ENCODE assay signal across 8 mouse cellular contexts in genomic region chr11:78856310-78856709, GRCm38 (mm10). TPM values are rescaled to one million over a fixed set of nuclear protein-coding genes. Genes with fewer than 3 reads are reported as not detected.
DNase-seq lines count a peak whose midpoint lies in the region; ATAC-seq and TF ChIP-seq lines count a peak whose summit lies in the region.

No protein-coding gene starts in this region.

- TF ChIP-seq POLR2A in bone marrow macrophage, adult 2 months (IDR thresholded peaks at IDR 0.05; ENCODE audit: borderline replicate concordance, low read depth, low read length) = no peak
- TF ChIP-seq POLR2A in embryonic fibroblast, embryonic 13.5 days (IDR thresholded peaks at IDR 0.05; ENCODE audit: low read depth, low read length) = no peak

- H3K27me3 ChIP-seq in hindbrain, embryonic 10.5 days (ENCODE audit: insufficient read depth, poor library complexity, severe bottlenecking) = no peaks in the 10 kb centered on the region; the same call in 1 of the 2 replicates
- no peaks in the 10 kb centered on the region; the same call in 1 of the 2 replicates for H3K27me3 ChIP-seq in hindbrain, embryonic 12.5 days
- no peaks in the 10 kb centered on the region for H3K27me3 ChIP-seq in midbrain, postnatal 0 days (ENCODE audit: insufficient read depth, low read length)

- H3K4me1 ChIP-seq in hindbrain, embryonic 10.5 days (replicated peaks) = peaks cover 23% of the 10 kb centered on the region
- H3K4me1 ChIP-seq in hindbrain, embryonic 12.5 days = 0 out of 2 replicates have a peak, but pooled peaks cover 5% of the 10 kb centered on the region
- no peaks in the 10 kb centered on the region for H3K4me1 ChIP-seq in bone marrow macrophage, adult 2 months (ENCODE audit: control insufficient read depth, insufficient read depth, low read length)
- H3K4me1 ChIP-seq in embryonic fibroblast, embryonic 13.5 days (ENCODE audit: control insufficient read depth, insufficient read depth, low read length) = no peaks in the 10 kb centered on the region
- no peaks in the 10 kb centered on the region for H3K4me1 ChIP-seq in midbrain, postnatal 0 days (ENCODE audit: insufficient read depth, low read length)

- WGBS in hindbrain, embryonic 10.5 days = 15% methylated on average over 7 of the region's 7 CpGs
- WGBS in hindbrain, embryonic 12.5 days = 14% methylated on average over 7 of the region's 7 CpGs
- 9% methylated on average over 7 of the region's 7 CpGs for WGBS in midbrain, postnatal 0 days

- H3K9ac ChIP-seq in hindbrain, embryonic 12.5 days = no peak overlapping the region
- no peak overlapping the region for H3K9ac ChIP-seq in midbrain, postnatal 0 days (replicated peaks; ENCODE audit: low read length, poor library complexity, severe bottlenecking)

- ATAC-seq in hindbrain, embryonic 12.5 days (ENCODE audit: low FRiP score) = no peak
- ATAC-seq in midbrain, postnatal 0 days (ENCODE audit: low FRiP score) = no peak

- no peaks in the 10 kb centered on the region for H3K36me3 ChIP-seq in hindbrain, embryonic 10.5 days
- no peaks in the 10 kb centered on the region for H3K36me3 ChIP-seq in hindbrain, embryonic 12.5 days
- H3K36me3 ChIP-seq in midbrain, postnatal 0 days (ENCODE audit: insufficient read depth, low read length) = no peaks in the 10 kb centered on the region

- H3K27ac ChIP-seq in hindbrain, embryonic 10.5 days = no peak overlapping the region
- no peak overlapping the region for H3K27ac ChIP-seq in hindbrain, embryonic 12.5 days
- H3K27ac ChIP-seq in bone marrow macrophage, adult 2 months (ENCODE audit: insufficient read depth, low read depth, low read length) = no peak overlapping the region
- no peak overlapping the region for H3K27ac ChIP-seq in embryonic fibroblast, embryonic 13.5 days (ENCODE audit: insufficient read depth, low read length)
- no peak overlapping the region for H3K27ac ChIP-seq in midbrain, postnatal 0 days (ENCODE audit: low read depth, low read length)

- TF ChIP-seq CTCF in bone marrow macrophage, adult 2 months (IDR thresholded peaks at IDR 0.05; ENCODE audit: low read depth, low read length) = peak; percentile 92
- TF ChIP-seq CTCF in embryonic fibroblast, embryonic 13.5 days (IDR thresholded peaks at IDR 0.05; ENCODE audit: borderline replicate concordance, insufficient read depth, low read length) = peak; percentile 92
- TF ChIP-seq CTCF in midbrain, postnatal 0 days (IDR thresholded peaks at IDR 0.05) = peak; percentile 96

- no peaks in the 10 kb centered on the region for H3K9me3 ChIP-seq in hindbrain, embryonic 10.5 days
- H3K9me3 ChIP-seq in hindbrain, embryonic 12.5 days (replicated peaks) = no peaks in the 10 kb centered on the region
- H3K9me3 ChIP-seq in midbrain, postnatal 0 days (ENCODE audit: low read length) = no peaks in the 10 kb centered on the region

- DNase-seq in hindbrain, embryonic 10.5 days (ENCODE audit: low spot score) = peak; percentile 83
- peak; percentile 91 for DNase-seq in heart, postnatal 4 days
- peak; percentile 84 to 89 for DNase-seq in left cerebral cortex, adult 18-20 months (ENCODE audit: low spot score in 2 of 2)
- DNase-seq in midbrain, postnatal 0 days (ENCODE audit: low spot score) = peak; percentile 81
- DNase-seq in spleen, postnatal 14 days (ENCODE audit: low spot score in 2 of 2) = peak; percentile 39 to 75

- no peak overlapping the region for H3K4me2 ChIP-seq in hindbrain, embryonic 12.5 days (replicated peaks)
- no peak overlapping the region for H3K4me2 ChIP-seq in midbrain, postnatal 0 days (ENCODE audit: low read depth, low read length, poor library complexity, severe bottlenecking)

- H3K4me3 ChIP-seq in hindbrain, embryonic 10.5 days = no peak overlapping the region
- H3K4me3 ChIP-seq in hindbrain, embryonic 12.5 days = no peak overlapping the region
- no peak overlapping the region for H3K4me3 ChIP-seq in bone marrow macrophage, adult 2 months (ENCODE audit: insufficient read depth, low read length)
- no peak overlapping the region for H3K4me3 ChIP-seq in embryonic fibroblast, embryonic 13.5 days (ENCODE audit: insufficient read depth, low read length)
- no peak overlapping the region for H3K4me3 ChIP-seq in midbrain, postnatal 0 days (ENCODE audit: low read depth, low read length)

RNA-seq across cellular contexts. Expression of gene Lyrm9, which starts 29.9 kb away (rescaled TPM):
- 19.8 and 23.9 TPM in 2 replicates for polyA plus RNA-seq in hindbrain, embryonic 10.5 days (2016; fragmentation: Nextera tagmentation; extraction: Ambion mirVana)
- 16.0 and 18.1 TPM in 2 replicates for polyA plus RNA-seq in hindbrain, embryonic 12.5 days (2016; fragmentation: Nextera tagmentation; extraction: Ambion mirVana)
- polyA plus RNA-seq in bone marrow macrophage, adult 2 months (2012; ENCODE audit: insufficient read depth, insufficient read length, missing spikeins) = 5.1 and 15.1 TPM in 2 replicates
- polyA plus RNA-seq in embryonic fibroblast, embryonic 13.5 days (2011; ENCODE audit: insufficient read length, low read depth, missing spikeins) = 3.8 and 5.4 TPM in 2 replicates
- total RNA-seq in heart, postnatal 4 days (2021) = 10 to 100 TPM; 33.0 to 34.3 TPM
- total RNA-seq in left cerebral cortex, adult 18-20 months (2021) = 10 to 100 TPM; 28.1 to 32.5 TPM
- total RNA-seq in midbrain, postnatal 0 days (2014; rRNA removed) = 24.7 and 30.2 TPM in 2 replicates
- polyA plus RNA-seq in midbrain, postnatal 0 days (2015; fragmentation: Nextera tagmentation; extraction: Ambion mirVana) = 49.4 and 51.4 TPM in 2 replicates
